Mouse (Mus musculus): ENCODE measurements around the gene Otog.

Gene Otog

DNA sequence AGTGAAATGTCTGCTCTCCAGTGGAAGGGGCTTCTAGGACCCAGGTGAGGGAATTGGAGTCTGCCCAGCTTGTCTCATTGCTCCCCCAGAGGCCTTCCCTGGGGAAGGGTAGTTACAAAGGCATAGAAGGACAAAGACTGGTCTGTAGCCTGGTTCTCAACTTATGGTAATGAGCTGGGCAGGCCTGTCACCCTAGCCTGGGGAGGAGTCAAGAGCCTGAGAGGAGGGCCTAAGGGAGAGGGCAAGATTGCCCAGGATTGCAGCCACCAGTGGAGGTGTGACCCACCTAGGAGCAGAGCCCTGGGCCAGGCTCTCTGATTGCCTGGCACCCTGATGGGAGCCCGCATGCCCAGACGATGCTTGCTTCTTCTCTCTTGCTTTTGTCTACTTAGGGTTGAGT lies at the start of gene Otog:
TSS of gene Otog (plus strand) at position 292 of the 400 bp plus-strand sequence.
- DNase-seq, result no peak

- DNase-seq, result no peak
These were observed 45.4 kb upstream of the Otog start for GRCm38 (mm10) chr7:46195356-46195755.

DNA sequence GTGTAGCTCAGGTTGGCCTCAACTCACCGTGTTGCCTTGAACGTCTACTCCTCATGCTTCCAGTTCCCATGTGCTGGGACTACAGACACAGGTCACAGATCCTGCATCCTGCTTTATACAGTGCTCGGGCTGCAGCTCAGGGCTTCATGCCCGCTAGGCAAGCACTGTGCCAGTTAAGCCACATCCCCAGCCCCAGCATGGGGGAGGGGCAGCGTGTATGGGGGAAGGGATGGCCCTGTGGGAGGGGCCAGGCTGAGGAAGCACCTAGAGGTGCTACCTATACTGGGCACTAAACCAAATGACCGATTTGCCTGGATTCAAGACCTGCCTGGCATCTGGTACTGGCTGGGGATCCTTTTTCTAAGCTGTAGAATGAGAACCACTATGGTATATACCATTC lies 40.8 kb upstream of the Otog start:
- no peak for DNase-seq

DNA sequence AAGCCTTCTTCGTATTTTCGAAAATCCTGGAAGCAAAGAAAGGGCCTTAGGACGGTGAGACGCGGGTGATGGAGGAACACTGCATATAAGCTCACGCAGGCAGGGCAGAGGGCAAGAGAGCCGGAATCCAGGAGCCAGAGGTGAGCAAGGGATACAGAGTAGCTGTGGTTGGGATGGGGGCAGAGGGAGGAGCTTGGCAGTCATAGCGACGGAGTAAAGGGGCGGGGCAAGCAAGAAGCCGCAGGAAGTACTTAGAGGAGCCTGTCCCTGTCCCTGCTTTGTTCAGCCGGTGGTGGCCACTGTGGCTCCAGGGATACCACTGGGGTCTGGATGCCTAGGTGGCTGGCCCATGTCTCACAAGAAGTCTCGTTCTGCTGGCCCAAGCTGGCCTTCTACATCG lies 39.1 kb upstream of the Otog start:
- no peak for DNase-seq

- no peak for DNase-seq
These were observed 36.7 kb upstream of the Otog start for GRCm38 (mm10) chr7:46204046-46204471.

DNA sequence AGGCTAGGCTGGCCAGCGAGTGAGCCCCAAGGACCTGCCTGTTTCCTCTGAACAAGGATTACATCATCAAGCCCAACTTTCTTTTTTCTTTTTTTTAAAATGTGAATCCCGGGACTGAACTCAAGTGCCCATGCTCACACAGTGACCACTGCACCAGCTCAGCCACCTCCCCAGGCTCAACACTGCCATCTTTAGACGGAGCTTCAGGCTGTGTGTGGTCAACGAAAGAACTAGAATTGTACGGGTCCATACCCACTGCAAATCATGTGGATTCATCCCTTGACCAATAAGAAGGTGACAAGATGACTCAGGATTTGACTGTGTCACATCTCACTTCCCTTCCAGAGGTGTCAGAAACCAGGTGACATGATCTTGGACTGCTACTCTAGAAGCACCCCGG lies 36.0 kb upstream of the Otog start:
- no peak for DNase-seq

DNA sequence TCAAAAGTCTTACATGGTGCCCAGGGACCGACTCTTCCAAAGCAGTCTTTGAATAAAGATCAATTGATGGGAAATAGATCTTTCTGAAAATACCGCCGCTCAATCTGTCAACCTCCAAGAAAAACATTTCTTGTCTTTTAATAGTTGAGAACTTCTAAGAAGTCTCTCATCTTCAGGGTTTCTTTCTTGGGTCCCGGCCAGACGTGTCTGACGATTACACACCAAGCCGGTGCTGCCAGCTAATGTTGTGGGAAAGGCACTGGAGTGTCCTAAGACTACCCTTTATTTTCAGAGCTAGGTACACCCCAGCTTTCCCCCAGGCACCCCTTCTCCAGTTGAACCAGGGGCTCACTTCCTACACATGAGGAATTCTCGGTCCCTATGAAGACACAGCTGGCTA lies 32.7 kb upstream of the Otog start:
- DNase-seq, result no peak

DNA sequence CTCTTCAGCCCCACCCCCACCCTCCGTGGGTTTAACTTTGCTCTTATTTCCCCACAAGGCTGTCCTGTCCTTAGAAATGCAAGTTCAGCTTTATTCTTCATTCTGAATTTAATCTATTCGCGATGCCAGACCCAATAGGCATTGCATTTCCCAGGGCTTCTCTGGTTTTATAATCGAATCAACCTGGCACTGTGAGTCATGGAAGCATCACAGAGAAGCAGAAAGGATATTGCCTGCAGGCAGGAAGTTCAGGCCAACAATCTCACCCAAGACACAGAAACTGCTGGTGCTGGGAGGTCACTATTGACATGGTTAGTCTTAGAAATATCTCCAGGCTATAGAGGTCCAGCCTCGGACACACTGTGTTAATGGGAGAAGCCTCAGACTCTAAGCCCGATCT lies 30.5 kb upstream of the Otog start:
- no peak for DNase-seq

DNA sequence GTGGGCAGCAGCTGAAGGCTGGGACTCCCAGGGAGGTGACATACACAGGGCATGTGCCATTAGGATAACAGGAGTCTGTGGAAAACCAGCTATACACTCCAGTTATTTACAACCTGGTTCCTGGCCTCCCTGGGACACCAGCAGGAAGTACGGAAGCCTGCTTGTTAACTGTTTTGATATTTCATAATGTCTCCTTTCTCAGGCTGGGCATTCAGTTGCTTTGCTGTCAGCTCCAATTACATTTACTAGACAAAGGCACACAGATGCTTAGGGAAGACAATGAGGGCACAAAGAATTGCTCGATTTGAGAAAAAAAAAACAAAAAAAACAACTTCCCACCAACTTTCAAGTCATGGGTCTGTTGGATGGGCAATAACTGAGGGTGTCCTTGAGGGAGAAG lies 24.3 kb upstream of the Otog start:
- no peak for DNase-seq

DNA sequence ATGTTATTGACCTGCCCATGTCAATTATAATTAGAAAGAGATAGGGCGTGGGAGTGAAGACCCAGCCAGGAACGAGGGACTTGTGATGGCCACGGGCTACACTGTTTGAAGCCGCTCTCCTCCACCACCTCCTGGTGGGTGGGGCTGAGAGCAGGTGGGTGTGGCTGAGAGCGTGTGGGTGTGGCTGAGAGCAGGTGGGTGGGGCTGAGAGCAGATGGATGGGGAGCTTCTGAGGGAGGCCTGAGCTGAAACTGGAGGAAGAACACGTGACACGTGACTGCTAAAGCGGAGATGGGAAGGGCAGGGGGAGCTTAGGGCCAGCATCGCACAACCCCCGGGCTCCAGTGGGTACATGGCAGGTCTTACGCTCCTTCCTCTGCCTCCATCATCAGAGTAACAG lies 22.4 kb upstream of the Otog start:
- DNase-seq, result no peak

- DNase-seq, result no peak
These were observed 20.1 kb upstream of the Otog start for GRCm38 (mm10) chr7:46220591-46221129.

DNA sequence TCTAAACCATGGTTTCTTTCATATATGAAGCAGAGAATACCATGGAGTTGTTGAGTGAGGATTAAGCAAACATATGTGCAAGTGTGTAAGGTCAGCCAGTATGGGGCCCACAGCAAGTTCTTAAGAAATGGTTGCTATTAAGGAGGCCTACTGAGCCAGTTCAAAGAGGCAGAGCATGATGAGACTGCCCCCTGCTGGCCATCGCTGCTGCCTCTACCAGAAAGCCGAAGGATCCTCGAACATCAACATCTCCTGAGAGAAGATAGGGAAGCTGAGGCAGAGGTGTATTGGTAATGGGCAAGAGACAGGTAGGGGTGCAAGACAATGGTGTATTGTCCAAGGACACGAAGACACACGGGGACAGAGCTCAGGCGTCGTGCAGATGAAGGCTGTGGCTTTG lies 14.5 kb upstream of the Otog start:
- no peak for DNase-seq

DNA sequence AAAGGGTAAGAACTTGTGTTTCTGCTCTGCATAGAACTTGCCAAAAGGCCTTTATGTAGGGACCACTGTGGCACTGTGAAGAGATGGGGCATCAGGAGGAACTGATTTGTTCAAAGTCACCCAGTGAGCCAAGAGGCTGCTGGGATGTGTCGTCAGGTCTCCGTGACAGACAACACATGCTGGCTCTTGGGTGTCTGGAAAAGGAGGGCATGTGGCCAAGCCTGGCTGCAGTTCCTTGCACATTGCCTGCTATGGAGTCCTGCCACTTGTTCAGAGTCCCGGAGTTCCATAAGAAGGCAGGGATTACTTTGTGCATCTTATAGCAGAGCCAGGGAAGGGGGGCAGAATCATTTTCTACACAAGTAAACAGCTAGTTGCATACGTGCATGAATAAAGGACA lies 13.9 kb upstream of the Otog start:
- peak; percentile 96 for DNase-seq

- DNase-seq, result no peak
These were observed 4.8 kb upstream of the Otog start for GRCm38 (mm10) chr7:46235948-46236347.

GRCm38 (mm10) chr7:46236363-46236762 lies 4.4 kb upstream of the Otog start:
- no peak for DNase-seq

- DNase-seq, result no peak
These were observed 3.6 kb upstream of the Otog start for GRCm38 (mm10) chr7:46237192-46237591.

DNA sequence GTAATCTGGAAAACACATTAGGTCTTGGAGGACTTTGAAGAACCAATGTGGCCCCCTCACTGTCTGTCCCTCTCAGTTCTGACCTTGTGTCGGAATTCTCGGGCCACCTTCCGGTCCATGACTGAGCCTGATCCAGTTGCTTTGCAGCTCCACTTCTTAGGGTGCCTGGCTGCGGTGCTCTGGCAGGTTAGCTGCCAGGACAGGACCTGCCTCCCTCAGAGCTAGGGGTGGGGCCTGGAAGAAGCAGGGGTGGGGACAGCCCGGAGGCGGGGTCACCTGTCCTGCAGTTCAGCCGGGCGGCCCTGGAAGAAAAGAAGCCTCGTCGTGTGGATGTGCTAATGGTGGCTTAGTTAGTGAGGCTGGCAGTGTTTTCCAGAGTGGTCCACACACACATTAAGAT lies 2.4 kb upstream of the Otog start, which contains the start of gene Ush1c:
TSS of gene Ush1c (minus strand) at position 158 of the 400 bp plus-strand sequence.
- no peak for DNase-seq

DNA sequence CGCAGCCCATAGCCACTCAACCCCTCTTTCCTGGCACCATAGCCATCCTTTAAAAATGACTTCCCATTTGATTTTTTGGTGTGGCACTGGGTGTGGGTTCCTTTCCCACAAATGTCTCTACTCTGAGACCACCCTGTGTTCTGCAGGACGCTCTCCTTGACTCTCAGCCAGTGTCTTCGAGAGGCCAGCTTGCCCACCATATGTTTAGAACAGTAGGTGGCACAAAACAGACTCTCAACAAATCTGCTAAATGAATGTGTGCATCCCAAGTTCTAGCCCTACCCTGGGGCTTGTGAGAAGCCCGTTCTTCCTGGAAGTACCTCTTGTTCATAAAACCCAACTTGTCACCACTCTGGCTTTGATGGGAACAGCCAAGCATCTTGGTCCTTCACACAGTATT lies 696 bp upstream of the Otog start:
- DNase-seq, result no peak

DNA sequence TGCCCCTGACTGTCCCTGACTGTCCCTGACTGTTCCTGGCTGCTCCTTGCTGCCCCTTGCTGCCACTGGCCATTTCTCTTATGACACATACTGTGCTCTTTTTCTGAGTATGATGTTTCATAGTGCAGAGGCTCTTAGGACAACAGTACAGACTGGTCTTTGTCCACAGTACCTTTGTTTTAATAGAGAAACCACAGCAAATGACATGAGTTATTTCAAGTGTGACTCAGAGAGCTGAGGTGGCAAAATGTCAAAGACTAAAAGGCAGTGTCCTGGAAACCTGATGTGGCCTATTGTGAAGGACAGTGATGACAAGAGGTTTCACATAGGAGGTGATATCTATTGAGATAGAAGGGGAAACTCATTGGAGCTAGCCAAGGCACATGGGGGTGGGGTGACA lies 6.1 kb downstream of the Otog start:
- DNase-seq, result no peak

- no peak for DNase-seq
These were observed 6.8 kb downstream of the Otog start for GRCm38 (mm10) chr7:46247606-46248005.

DNA sequence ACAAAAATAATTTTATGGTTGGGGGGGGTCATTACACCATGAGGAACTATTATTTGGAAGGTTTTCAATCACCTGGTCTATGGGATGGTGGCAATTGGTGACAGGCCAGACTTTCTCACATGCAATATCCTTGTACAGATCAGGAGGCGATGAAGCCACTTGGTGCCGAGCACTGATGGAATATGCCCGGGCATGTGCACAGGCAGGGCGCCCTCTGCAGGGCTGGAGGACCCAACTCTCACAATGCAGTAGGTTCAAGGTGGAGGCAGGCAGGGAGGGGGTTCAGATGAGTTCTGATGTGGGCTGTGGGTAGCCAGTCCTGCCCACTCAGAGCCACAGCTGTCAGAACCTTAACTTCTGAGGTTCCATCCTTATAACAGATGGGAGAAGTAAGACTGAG lies 11.1 kb downstream of the Otog start:
- no peak for DNase-seq

GRCm38 (mm10) chr7:46276156-46276555 lies 35.4 kb downstream of the Otog start:
- DNase-seq, result no peak

DNA sequence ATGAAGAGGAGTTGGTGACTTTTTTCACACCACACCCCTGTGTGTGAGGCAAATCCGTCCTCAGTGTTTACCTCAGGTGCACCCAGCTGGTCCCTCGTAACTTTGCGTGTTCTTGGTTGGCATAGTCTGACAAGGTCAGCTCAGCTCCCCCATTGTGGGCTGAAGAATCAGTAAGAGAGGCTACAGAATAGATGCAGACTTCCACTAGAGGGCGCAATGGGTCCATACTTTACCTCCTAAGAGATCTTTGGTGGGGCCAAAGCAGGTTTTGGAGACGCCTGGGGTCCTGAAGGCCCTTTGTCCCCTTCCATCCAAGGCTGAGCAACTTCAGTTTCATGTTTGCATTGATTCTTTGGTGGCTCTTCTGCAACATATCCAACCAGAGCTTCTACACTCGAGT lies 39.2 kb downstream of the Otog start:
- DNase-seq, result no peak

GRCm38 (mm10) chr7:46280896-46281295 lies 40.1 kb downstream of the Otog start:
- DNase-seq, result no peak

GRCm38 (mm10) chr7:46282276-46282675 lies 41.5 kb downstream of the Otog start:
- DNase-seq, result peak; percentile 71

DNA sequence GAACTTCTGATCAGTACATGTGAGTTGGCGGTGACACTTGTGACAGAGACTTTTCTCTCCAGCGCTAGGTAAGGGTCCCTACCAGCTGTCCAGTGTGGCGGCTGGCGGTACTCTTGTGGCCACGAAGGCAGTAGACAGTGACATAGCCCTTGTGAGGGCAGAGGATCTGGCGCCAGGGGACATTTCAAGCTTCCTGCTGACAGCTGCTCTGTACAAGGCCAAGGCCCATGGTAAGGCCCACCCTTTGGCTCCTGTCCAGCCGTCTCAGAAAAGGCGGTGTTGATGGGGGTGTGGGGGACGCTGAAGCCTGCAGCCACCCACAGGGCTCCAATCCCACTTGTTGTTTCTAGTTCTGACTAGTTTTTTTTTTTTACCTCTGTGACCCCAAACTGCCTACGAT lies 42.9 kb downstream of the Otog start:
- no peak for DNase-seq

Data from heart, adult 11 months (tissue).